Mouse (Mus musculus): Measurements from ENCODE around the gene Ptprn2. TPM values are rescaled to one million over a fixed set of nuclear protein-coding genes. Genes with fewer than 3 reads are reported as not detected.
A peak's percentile ranks its signal among the peaks of the same experiment; 100 is the strongest.

Ptprn2 gene
- 3.2 and 3.5 TPM in 2 replicates for polyA plus RNA-seq (2015; fragmentation: Nextera tagmentation; extraction: Ambion mirVana)

DNA sequence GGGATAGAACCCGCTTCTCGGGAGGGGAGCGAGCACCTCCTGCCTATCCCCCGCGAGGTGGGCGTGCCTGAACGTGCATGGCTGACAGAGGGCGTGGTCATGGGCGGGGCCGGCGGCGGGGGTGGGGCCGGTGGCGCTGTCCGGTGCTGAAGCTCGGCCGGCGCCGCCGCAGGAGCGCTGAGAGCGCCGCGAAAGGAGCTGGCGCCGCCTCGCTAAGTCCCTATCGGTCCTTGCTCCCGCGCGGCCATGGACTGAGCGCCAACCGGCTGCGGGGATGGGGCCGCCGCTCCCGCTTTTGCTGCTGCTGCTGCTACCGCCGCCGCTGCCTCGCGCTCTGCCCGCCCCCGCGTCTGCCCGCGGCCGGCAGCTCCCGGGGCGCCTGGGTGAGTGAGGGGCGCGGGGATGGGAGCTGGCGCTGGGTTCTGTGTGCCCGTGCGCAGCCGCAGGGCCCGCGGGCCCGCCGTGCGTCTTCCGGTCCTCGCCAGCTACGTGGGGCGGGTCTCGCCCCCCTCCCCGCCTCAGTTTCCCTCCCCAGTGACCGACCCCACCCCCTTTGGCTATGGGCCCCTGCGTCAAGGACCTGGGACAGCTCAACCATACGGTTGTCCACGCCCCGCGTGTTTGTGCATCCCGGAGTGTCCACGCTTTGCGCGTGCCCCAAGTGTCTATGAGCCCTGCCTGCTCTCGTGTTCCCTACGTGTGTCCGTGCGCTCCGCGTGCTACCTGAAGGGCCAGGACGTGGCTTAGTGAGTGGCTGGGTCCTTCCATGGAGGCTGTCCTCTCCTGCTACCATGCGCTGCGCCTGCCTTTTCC lies at the start of gene Ptprn2:
Ptprn2 (plus strand) TSS at position 130 of the 813 bp plus-strand sequence.
- no peaks in the 10 kb centered on the region for H3K27me3 ChIP-seq (ENCODE audit: control insufficient read depth, insufficient read depth, low read length)
- no peaks in the 10 kb centered on the region for H3K36me3 ChIP-seq (ENCODE audit: control insufficient read depth, insufficient read depth, low read length)
- peak within 1 kb of the TSS; percentile 91 for H3K4me2 ChIP-seq (ENCODE audit: low read depth, low read length)
- peak within 1 kb of the TSS; percentile 49 for H3K9ac ChIP-seq (ENCODE audit: low read length)
- H3K4me1 ChIP-seq (ENCODE audit: control insufficient read depth, insufficient read depth, low read length) = no peaks in the 10 kb centered on the region
- WGBS = under 1% methylated on average over 81 of the region's 86 CpGs
- peak within 1 kb of the TSS; percentile 72; the same call in 1 of the 2 replicates for H3K27ac ChIP-seq (ENCODE audit: low read length)
- no peaks in the 10 kb centered on the region for H3K9me3 ChIP-seq (replicated peaks; ENCODE audit: control insufficient read depth, low read length)
- H3K4me3 ChIP-seq (replicated peaks; ENCODE audit: low read length) = peak within 1 kb of the TSS; percentile 57
- peak; percentile 87 for ATAC-seq (ENCODE audit: insufficient read depth, low FRiP score)

DNA sequence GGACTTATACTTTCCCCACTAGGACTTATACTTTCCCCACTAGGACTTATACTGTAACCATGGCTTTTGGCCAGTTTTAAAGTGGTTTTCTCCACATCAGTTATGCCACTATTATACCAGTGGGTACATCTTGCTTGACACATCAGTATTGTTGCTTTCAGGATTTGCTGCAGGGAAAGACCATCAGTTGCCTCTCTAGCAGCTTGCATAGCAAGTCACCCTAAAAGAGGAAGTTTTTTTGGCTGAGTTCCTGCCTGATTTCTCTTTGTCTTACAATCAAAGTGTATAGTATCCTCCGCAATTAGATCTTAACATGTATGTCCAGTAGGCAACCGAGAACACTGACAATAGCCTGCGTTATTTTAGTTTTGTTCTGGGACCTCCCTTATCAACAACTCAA lies 49.4 kb upstream of the Ptprn2 start:
- Histone ChIP-seq H3K9me3 (replicated peaks; ENCODE audit: control insufficient read depth, low read length) (no peaks in the 10 kb centered on the region), H3K36me3 (ENCODE audit: control insufficient read depth, insufficient read depth, low read length) (peaks cover 23% of the 10 kb centered on the region; the same call in 1 of the 2 replicates), H3K4me3 (replicated peaks; ENCODE audit: low read length) (no peak overlapping the region), H3K27me3 (ENCODE audit: control insufficient read depth, insufficient read depth, low read length) (no peaks in the 10 kb centered on the region), H3K4me2 (ENCODE audit: low read depth, low read length) (no peak overlapping the region), H3K27ac (ENCODE audit: low read length) (no peak overlapping the region), H3K9ac (ENCODE audit: low read length) (no peak overlapping the region), H3K4me1 (ENCODE audit: control insufficient read depth, insufficient read depth, low read length) (no peaks in the 10 kb centered on the region)
- ATAC-seq (ENCODE audit: insufficient read depth, low FRiP score) = no peak
- WGBS = 90% methylated on average over 3 of the region's 3 CpGs

DNA sequence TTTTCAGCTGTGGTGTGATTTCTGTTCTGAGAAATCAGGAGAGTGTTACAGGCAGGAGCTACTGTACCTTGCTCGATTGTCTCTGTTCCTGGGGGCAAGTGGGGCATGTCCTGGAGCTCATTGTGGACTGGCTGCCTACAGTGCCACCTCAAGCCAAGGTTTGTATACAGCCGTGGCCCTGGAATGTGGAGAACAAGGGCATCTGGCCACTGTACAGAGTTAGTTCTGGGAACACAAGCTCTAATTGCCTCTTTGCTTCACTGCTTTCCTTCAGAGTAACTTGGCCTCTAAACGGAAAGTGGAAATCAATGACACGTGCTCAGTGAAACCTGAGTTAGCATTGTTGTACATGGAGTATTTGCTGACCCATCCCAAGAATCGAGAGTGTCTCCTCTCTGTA lies 46.9 kb upstream of the Ptprn2 start:
- WGBS = 90% methylated on average over 5 of the region's 5 CpGs
- ATAC-seq (ENCODE audit: insufficient read depth, low FRiP score) = no peak
- no peak overlapping the region for H3K4me3 ChIP-seq (replicated peaks; ENCODE audit: low read length)

GRCm38 (mm10) chr12:116442184-116442583 lies 43.3 kb upstream of the Ptprn2 start:
- Histone ChIP-seq H3K4me3 (replicated peaks; ENCODE audit: low read length) (no peak overlapping the region), H3K9ac (ENCODE audit: low read length) (no peak overlapping the region), H3K4me1 (ENCODE audit: control insufficient read depth, insufficient read depth, low read length) (no peaks in the 10 kb centered on the region), H3K4me2 (ENCODE audit: low read depth, low read length) (no peak overlapping the region), H3K9me3 (replicated peaks; ENCODE audit: control insufficient read depth, low read length) (no peaks in the 10 kb centered on the region), H3K36me3 (ENCODE audit: control insufficient read depth, insufficient read depth, low read length) (0 out of 2 replicates have a peak, but pooled peaks cover 20% of the 10 kb centered on the region), H3K27me3 (ENCODE audit: control insufficient read depth, insufficient read depth, low read length) (no peaks in the 10 kb centered on the region), H3K27ac (ENCODE audit: low read length) (no peak overlapping the region)
- WGBS = 73% methylated on average over 3 of the region's 3 CpGs
- no peak for ATAC-seq (ENCODE audit: insufficient read depth, low FRiP score)

More for the DNA sequence above, 46.9 kb upstream of the Ptprn2 start:
- Histone ChIP-seq H3K4me2 (ENCODE audit: low read depth, low read length) (no peak overlapping the region), H3K9ac (ENCODE audit: low read length) (no peak overlapping the region), H3K27ac (ENCODE audit: low read length) (no peak overlapping the region), H3K4me1 (ENCODE audit: control insufficient read depth, insufficient read depth, low read length) (no peaks in the 10 kb centered on the region), H3K27me3 (ENCODE audit: control insufficient read depth, insufficient read depth, low read length) (no peaks in the 10 kb centered on the region), H3K9me3 (replicated peaks; ENCODE audit: control insufficient read depth, low read length) (no peaks in the 10 kb centered on the region), H3K36me3 (ENCODE audit: control insufficient read depth, insufficient read depth, low read length) (peaks cover 20% of the 10 kb centered on the region; the same call in 1 of the 2 replicates)

GRCm38 (mm10) chr12:116449536-116449935 lies 36.0 kb upstream of the Ptprn2 start:
- Histone ChIP-seq H3K4me2 (ENCODE audit: low read depth, low read length) (no peak overlapping the region), H3K4me3 (replicated peaks; ENCODE audit: low read length) (no peak overlapping the region), H3K9me3 (replicated peaks; ENCODE audit: control insufficient read depth, low read length) (no peaks in the 10 kb centered on the region), H3K27ac (ENCODE audit: low read length) (no peak overlapping the region), H3K27me3 (ENCODE audit: control insufficient read depth, insufficient read depth, low read length) (no peaks in the 10 kb centered on the region), H3K9ac (ENCODE audit: low read length) (no peak overlapping the region), H3K36me3 (ENCODE audit: control insufficient read depth, insufficient read depth, low read length) (peaks cover 13% of the 10 kb centered on the region), H3K4me1 (ENCODE audit: control insufficient read depth, insufficient read depth, low read length) (no peaks in the 10 kb centered on the region)
- no peak; the same call in 1 of the 2 replicates for ATAC-seq (ENCODE audit: insufficient read depth, low FRiP score)
- WGBS = 87% methylated on average over 2 of the region's 2 CpGs

DNA sequence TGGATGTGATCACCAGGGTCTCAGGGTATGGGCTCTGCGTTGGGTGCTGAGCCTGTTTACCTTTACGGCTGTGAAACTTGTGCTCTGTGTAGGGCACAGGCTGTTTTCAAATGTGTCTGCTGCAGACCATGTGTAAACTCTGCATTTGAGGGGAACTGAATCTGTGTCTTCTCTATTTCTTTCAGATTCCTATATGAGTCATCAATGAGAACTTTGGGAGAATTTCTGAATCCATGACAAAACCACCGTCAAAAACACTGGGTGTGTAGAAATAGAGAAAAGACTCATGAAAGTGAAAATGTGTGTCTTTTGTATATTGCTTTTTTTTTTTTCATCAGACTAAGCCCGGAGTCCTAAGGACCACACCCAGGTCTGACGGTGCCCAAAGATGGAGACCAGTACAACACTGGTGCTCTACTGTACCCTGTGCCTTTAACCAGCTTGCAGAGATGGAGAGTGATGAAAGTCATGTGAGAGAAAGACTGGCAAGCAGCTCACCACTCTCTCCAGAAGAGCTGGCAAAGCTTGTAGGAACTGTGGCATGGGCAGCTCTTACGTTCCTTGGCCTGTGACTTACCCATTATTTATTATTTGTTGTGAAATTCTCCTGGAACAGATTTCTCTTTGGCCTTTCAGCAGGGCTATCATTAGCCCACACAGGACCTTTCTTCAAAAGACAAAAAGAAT lies 25.0 kb upstream of the Ptprn2 start:
- no peak for ATAC-seq (ENCODE audit: insufficient read depth, low FRiP score)
- no peaks in the 10 kb centered on the region for H3K9me3 ChIP-seq (replicated peaks; ENCODE audit: control insufficient read depth, low read length)
- WGBS = 85% methylated on average over 6 of the region's 6 CpGs
- H3K27me3 ChIP-seq (ENCODE audit: control insufficient read depth, insufficient read depth, low read length) = no peaks in the 10 kb centered on the region
- no peak overlapping the region for H3K27ac ChIP-seq (ENCODE audit: low read length)
- no peak overlapping the region for H3K4me3 ChIP-seq (replicated peaks; ENCODE audit: low read length)
- H3K4me1 ChIP-seq (ENCODE audit: control insufficient read depth, insufficient read depth, low read length) = no peaks in the 10 kb centered on the region
- H3K9ac ChIP-seq (ENCODE audit: low read length) = no peak overlapping the region
- no peak overlapping the region for H3K4me2 ChIP-seq (ENCODE audit: low read depth, low read length)
- peaks cover 9% of the 10 kb centered on the region for H3K36me3 ChIP-seq (ENCODE audit: control insufficient read depth, insufficient read depth, low read length)

DNA sequence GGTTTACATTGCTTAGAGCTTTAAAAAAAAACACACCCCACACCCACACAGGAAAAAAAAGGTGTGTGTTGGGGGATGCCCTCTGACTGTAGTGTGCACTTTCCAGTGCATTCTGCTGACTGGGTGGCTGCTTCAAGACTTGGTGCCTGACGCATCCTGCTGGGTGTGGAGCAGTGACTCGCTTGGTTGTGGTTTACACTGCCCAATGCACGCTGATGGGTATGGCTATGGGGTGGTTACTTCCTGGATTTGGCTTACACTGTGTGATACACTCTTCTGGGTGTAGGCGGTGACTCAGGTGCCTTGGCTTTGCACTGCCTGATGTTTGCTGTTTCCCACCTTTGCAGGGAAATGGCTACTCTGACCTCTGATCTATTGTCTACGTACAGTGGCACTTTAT lies 18.5 kb upstream of the Ptprn2 start:
- Histone ChIP-seq H3K27me3 (ENCODE audit: control insufficient read depth, insufficient read depth, low read length) (no peaks in the 10 kb centered on the region), H3K27ac (ENCODE audit: low read length) (no peak overlapping the region), H3K4me1 (ENCODE audit: control insufficient read depth, insufficient read depth, low read length) (no peaks in the 10 kb centered on the region), H3K9ac (ENCODE audit: low read length) (no peak overlapping the region), H3K4me2 (ENCODE audit: low read depth, low read length) (no peak overlapping the region), H3K9me3 (replicated peaks; ENCODE audit: control insufficient read depth, low read length) (no peaks in the 10 kb centered on the region), H3K4me3 (replicated peaks; ENCODE audit: low read length) (no peak overlapping the region), H3K36me3 (ENCODE audit: control insufficient read depth, insufficient read depth, low read length) (peaks cover 2% of the 10 kb centered on the region)
- 78% methylated on average over 5 of the region's 5 CpGs for WGBS
- peak; percentile 89 for ATAC-seq (ENCODE audit: insufficient read depth, low FRiP score)

- 85% methylated on average over 1 of the region's 1 CpGs for WGBS
- Histone ChIP-seq H3K27me3 (ENCODE audit: control insufficient read depth, insufficient read depth, low read length) (no peaks in the 10 kb centered on the region), H3K4me3 (replicated peaks; ENCODE audit: low read length) (no peak overlapping the region), H3K4me2 (ENCODE audit: low read depth, low read length) (no peak overlapping the region), H3K36me3 (ENCODE audit: control insufficient read depth, insufficient read depth, low read length) (peaks cover 2% of the 10 kb centered on the region), H3K9me3 (replicated peaks; ENCODE audit: control insufficient read depth, low read length) (no peaks in the 10 kb centered on the region), H3K27ac (ENCODE audit: low read length) (no peak overlapping the region), H3K9ac (ENCODE audit: low read length) (no peak overlapping the region), H3K4me1 (ENCODE audit: control insufficient read depth, insufficient read depth, low read length) (no peaks in the 10 kb centered on the region)
- ATAC-seq (ENCODE audit: insufficient read depth, low FRiP score) = no peak
These were observed 17.2 kb upstream of the Ptprn2 start for GRCm38 (mm10) chr12:116468348-116468747.

DNA sequence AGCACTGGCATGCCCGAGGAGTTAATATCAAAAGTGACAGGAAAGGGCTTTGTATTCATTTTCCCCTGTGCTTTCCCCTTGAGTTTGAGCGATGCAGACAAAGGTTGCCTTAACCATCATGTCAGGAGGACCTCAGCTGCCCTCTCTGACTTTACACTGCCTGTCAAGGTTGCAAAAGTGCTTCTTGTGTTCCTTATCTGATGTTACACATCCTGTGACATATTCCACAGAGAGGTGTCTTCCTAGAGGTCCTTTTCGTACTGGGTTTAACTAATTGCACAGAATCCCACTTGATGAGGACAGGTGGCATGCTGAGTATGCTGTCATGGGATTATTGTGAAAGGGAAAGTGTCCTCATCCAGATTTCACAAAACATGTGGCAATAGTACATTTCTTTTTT lies 16.4 kb upstream of the Ptprn2 start:
- H3K4me3 ChIP-seq (replicated peaks; ENCODE audit: low read length) = no peak overlapping the region
- no peak for ATAC-seq (ENCODE audit: insufficient read depth, low FRiP score)
- H3K27me3 ChIP-seq (ENCODE audit: control insufficient read depth, insufficient read depth, low read length) = no peaks in the 10 kb centered on the region
- peaks cover 2% of the 10 kb centered on the region; the same call in 1 of the 2 replicates for H3K36me3 ChIP-seq (ENCODE audit: control insufficient read depth, insufficient read depth, low read length)
- H3K9ac ChIP-seq (ENCODE audit: low read length) = no peak overlapping the region
- H3K27ac ChIP-seq (ENCODE audit: low read length) = no peak overlapping the region
- 88% methylated on average over 3 of the region's 3 CpGs for WGBS
- H3K4me1 ChIP-seq (ENCODE audit: control insufficient read depth, insufficient read depth, low read length) = no peaks in the 10 kb centered on the region
- H3K9me3 ChIP-seq (replicated peaks; ENCODE audit: control insufficient read depth, low read length) = no peaks in the 10 kb centered on the region
- H3K4me2 ChIP-seq (ENCODE audit: low read depth, low read length) = no peak overlapping the region
